Mouse (Mus musculus) lung, postnatal 4 days (tissue): ENCODE measurements around the gene Aanat.

Experiments used
- DNase-seq, 2 experiments: peaks; one replicate each; pipeline ENCODE4 v3.0.0; 2021

Gene Aanat

DNA sequence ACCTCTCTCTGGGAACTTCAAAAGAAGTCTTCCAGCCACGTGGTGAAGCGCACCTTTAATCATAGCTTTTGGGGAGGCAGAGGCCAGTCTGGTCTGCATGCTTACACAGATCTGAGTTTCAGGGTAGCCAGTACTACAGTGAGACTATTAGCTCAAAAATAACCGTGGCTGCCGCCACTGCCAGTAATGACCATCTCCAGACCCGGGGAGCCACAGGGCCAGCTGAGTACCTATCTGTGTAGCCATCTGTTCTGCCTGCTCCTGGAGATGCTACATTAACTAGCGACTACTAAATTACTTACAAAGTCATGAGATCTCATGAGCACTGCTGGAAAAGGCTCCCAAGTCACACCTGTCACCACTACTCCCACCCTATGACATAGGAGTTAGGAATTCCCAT lies 11.2 kb upstream of the Aanat start:
- DNase-seq = no peak

DNA sequence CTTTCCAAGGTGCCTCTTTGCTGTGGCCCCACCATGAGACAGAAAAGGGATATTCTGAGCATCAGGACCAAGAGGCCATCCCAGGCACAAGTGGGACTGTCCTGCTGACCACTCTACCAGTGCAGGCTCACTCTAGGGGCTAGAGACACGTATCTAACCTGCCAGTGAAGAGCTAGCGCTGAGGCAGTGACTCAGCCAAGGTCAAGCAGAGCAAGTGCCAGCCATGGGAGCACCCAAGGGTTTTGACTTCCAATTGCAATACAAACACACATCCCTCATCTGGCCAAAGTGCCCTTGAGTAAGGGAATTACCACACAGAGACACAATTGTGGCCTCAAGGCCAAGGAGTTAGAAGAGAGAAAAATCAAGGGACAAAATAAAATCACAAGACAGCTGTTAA lies 10.8 kb upstream of the Aanat start:
- DNase-seq = no peak

DNA sequence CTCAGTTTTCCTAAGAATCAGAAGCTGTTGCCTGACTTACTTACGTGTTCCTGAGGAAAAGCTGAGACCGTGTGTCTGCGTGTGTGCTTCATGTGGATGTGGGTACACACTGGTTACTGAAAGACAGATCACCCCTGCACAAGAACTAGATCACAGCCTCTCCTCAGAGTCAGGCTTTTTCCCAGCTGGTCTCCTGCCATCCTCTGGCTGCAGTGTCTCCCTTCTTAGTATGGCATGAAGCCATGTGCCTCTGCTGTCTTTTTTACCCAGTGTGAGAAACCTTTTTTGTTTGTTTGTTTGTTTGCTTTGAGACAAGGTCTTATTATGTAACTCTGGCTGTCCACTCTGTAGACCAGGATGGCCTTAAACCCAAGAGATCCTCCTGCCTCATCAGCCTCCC lies 7.0 kb upstream of the Aanat start:
- no peak for DNase-seq

DNA sequence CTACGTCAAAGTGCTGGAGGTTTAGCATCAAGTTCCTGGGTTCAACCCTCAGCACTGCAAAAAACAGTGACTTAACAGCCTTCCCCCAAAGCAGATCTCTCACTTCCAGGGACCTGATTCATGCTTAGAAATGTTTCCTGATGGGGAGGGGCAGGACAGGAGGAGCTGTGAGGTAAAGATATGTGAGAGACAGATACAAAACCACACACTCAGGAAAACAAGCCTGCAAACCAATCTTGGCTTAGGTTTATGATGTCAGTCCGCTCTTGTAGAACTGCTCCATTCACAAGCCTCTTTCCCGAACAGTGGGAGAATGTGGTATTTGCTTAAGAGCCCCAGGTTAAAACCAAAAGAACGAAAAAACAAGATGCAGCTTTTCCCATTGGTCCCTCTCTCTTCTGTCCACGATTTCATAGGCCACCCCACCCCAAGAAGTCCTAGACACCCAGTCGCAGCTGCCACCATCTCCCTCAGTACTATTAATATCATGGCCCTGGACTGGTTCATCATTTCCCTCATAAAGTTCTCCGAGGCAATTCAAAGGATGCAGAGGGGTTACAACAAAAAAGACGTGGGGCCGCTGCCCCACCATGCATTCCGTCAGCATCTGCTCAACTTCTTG lies 6.1 kb upstream of the Aanat start:
- no peak for DNase-seq

DNA sequence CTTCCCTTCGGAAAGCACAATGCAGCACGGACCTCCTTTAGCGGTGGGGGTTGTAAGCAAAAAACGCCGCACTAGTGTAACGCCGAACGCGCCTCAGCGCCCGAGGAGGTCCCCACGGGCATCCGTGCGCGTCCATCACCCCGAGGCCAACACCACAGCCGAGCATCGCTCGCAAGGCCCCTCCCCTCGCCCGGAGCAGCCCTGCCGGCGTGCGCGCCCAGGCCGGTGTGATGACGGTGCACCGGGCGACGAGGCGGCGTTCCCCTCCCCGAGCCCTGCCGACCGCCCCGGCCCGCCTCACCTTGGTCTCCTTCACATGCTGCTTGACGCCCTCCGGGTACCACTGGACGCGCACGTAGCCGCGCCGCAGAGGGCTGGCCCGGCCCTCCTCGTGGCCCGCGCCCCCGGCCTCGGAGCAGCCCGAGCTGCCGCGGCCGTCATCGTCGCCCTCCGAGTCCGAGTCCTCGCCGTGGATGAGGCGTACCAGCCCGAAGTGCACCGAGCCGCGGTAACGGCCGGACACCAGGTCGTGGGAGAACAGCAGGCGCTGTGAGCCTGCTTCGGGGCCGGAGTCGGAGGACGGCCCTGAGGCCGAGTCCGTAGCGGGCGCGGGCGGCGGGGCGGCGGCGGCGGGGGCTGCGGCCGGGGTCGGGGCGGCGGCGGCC lies 5.4 kb upstream of the Aanat start:
- peak; percentile 55 to 63 for DNase-seq

DNA sequence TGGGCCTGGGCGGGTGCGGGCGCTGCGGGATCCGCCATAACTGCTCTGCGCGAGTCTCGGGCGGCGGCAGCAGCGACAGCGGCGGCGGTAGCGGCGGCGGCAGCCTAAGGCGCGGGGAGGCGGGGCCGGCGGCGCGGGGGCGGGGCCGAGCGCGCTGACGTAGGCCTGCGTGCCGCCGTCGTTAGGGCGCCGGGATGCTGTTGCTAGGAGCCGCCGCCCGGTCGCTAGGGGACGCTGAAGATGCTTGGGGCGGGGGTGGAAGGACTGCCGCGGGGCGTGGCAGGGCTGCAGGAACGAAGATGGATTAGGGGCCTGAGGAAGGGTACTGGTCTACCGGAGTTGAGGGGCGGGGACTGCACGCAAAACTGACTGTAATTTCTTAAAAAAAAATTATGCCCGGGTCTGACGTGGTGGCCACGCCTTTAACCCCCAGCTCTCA lies 4.8 kb upstream of the Aanat start, which contains the start of gene Ube2o:
Gene Ube2o, minus strand, starts transcription at position 72 of the 439 bp plus-strand sequence.
- peak; percentile 91 to 92 for DNase-seq

DNA sequence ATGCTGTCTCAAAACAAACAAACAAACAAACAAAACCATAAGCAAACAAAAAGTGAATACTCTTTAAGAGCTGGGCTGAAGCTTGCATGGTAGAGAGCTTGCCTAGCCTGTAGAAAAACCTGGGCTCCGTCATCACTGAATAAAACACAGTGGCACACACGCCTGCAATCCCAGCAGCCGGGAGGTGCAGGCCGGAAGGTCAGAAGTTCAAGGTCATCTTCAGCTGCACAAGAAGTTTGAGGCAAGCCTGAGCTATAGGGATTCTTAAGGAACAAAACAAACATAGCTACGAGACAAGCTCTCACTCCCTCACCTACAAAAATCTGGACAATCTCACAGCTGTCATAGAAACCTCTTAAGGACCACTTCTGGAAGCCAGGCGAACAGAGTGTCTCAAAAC lies 550 bp upstream of the Aanat start:
- no peak for DNase-seq

DNA sequence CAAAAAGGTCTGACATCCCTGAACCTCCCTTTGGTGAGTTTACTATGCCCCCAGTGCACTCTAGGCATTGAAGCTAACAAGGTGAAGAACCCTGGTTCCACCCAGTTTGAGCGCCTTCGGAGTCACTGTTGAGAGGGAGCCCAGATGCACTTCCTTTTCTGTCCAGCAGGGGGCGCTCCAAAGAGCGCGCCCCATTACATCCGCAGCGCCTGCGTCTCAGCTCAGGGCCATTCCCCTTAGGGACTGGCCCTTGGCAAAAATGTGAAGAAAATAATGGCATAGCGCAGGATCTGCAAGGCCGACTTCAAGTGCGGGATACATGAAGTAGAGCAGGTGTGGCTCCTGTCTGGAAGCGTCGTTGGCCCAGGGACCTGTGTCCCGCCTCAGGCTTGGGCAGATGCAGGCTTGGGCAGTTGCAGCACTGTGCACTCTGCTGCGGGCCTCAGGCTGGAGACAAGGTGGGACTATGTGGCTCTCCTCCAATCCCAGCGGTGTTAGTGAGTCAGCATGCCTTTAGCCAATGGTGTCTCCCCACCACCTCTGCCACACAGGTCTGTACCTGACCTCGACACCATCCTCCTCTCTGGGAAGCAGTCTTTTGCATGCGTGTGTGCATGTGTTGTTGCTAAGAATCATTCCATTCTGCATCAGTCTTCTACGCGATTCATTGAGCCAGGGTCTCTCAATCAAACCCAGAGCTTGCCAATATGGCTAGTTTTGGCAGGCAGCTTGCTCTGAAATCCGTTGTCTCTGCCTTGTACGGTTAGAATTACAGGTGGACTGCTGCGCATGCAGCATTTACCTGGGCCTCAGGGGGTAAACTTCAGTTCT lies 784 bp downstream of the Aanat start:
- DNase-seq = peak; percentile 75 to 83

DNA sequence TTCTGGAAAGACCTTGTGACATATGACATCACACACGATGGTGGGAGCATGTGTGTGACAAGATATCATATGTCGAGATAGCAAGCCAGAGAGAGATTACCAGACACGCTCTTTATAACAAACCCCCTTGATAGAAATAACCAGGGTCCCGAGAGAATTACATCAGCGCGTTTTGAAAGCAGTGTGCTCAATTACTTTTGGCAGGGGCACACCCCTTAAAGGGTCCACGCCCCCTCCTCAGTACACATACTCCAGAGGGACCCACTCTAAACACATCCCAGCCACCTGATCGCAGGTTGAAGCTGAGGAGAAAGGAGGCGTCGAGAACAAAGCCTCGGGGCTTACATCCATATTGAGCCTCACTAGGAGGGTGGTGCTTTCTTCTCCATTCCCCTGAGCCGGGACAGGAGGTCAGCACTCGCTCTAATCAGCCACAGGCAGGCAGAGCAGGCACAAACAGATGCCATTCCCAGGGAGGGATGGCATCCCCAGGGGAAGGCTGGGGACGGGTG lies 2.8 kb downstream of the Aanat start:
- DNase-seq = no peak

DNA sequence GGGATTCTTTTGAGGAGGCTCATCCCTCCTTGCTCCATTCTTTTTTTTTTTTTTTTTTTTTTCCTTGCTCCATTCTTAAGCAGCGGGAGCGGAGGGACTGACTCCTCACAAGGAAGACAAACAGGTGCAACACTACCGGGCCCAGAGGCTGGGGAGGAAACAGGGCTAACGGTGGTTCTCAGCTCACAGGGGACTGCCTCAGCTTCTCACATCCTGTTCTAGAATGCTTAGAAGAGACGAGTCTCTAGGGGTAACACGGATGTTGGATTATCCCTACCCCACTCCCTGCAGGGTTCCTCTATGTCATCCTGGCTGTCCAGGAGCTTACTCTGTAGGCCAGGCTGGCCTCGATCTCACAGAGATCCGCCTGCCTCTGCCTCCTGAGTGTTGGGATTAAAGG lies 3.3 kb downstream of the Aanat start:
- no peak for DNase-seq

DNA sequence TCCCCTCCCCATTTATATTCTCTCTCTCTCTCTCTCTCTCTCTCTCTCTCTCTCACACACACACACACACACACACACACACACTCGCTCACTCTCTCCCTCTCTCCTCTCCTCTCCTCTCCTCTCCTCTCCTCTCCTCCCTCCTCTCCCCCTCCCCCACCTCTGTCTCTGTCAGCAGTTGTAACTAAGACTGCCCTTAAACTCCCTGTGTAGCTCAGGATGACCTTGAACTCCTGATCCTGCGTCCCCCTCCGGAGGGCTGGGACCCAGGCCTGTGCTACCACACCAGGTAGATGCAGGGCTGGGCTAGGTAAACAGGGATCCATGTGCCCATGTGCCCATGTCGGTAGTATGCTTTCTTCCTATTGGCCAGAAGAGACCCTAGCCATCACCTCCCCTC lies 5.4 kb downstream of the Aanat start:
- DNase-seq = no peak

DNA sequence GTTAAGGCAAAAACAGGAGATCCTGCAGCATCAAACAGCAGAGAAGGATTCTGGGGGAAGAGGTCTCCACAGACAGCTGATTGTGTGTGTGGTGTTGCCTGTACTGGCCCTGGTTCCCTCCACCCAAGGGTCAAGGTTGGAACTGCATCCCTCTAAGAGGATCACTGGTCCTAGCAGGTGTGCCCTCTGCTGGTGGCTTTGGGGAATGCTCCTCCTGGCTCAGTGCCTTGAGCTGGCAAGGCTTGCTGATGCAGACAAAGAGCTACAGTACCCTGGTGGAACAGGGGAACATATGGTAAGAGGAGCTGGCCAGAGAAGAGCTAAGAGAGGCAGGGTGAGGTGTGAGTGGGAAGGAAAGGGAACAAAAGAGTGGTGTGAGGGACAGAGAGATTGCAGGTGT lies 6.2 kb downstream of the Aanat start:
- peak; percentile 93 to 97 for DNase-seq

DNA sequence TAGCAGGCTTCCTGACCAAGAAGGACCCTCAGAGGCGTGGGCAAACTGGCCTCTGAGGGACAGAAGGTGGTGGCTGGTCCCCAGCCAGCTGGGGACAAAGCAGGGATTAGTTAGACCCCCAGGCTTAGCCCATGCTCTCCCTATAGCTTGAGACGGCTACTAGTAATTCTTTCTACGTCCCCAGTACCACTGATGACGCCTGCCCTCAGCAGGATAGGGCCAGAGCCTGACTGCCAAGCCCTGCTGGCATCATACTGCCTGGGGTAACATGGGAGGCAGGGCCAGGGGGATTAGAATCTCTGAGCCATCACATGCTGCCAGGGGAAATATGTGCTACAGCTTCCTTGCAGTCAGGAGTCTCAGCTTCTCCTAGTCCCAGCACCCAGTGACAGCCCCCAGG lies 7.1 kb downstream of the Aanat start:
- no peak for DNase-seq

DNA sequence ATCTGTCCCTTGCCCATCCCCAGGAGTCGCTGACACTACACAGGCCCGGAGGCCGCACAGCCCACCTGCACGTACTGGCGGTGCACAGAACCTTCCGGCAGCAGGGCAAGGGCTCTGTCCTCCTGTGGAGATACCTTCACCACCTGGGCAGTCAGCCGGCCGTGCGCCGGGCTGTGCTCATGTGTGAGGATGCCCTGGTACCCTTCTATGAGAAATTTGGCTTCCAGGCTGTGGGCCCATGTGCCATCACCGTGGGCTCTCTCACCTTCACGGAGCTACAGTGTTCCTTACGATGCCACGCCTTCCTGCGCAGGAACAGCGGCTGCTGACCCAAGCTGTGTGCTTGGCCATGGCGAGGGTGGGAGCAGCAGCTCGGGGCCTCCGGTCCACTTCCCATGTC lies 10.5 kb downstream of the Aanat start:
- no peak for DNase-seq

DNA sequence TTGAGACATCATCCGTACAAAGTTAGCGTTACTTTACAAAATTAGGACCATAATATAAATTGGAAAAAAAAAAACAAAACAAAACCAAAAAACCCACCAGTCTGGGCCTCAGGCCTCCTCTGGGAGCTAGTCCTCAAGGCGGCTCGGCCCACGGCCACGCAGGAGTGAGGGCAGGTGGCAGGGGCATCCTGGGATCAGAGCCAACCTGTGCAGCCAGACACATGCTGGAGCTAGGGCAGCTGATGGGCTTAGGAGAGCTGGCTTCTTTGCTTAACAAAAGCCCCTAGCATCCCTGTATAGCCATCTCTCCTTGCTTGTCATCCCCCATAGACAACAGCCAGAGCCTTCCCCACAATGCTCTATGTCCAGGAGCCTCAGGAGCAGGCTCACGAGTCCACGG lies 12.0 kb downstream of the Aanat start:
- DNase-seq = no peak

DNA sequence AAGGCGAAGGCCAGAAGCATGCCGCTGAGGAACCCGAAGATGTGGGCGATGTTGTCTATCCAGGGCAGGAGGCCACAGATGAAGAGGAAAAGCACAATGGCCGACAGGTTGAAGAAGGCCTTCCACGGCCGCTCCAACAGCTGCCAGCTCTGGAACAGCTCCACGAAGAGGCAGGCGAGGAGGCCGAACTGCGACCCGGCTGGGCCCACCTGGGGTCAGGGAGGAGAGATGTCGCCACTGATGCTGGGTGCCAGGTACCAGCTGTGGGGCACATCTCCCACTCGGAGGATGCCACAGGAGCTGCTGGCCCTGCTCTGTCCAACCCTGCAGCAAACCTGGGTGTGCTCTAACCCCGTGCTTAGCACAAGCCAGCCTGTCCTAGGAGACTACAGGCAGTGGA lies 13.0 kb downstream of the Aanat start:
- no peak for DNase-seq

DNA sequence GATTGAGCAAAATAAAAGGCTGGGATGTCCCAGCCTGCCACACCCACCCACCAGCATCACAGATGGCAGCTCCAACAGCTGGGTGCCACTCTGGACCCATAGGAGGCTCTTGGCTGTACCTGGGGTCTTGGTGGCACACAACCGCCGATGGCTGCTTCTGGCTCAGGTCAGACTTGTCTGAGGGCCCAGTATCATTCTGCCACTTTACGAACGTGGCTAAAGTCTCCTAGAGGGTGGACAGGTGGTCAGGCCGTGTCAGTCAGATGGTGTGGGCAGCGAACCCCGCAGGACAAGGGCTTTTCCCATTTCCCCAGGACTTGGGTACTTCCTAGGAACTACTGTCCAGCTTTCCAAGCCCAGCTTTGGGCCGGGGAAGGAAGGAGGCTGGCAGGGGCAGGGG lies 14.9 kb downstream of the Aanat start:
- DNase-seq = peak in 1 of 2 experiments; percentile 19

DNA sequence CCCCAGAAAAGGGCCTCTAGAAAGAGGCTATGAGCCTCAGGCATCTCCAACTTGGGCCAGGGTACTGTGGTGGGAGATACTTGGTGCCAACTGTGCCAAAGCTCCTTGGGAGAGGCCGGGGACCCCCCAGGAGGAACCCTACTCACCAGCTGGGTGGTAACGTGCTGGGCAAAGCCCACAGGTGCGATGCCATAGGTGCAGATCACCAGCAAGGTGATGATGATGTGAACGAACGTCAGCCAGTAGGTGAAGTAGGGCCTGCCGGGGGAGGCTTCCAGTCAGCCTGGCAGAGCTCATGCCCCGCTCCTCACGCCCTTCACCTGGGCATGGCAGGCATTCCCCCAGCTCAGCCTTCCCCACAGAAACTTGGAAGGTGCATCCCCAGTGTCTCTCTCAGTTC lies 15.8 kb downstream of the Aanat start:
- DNase-seq = no peak

DNA sequence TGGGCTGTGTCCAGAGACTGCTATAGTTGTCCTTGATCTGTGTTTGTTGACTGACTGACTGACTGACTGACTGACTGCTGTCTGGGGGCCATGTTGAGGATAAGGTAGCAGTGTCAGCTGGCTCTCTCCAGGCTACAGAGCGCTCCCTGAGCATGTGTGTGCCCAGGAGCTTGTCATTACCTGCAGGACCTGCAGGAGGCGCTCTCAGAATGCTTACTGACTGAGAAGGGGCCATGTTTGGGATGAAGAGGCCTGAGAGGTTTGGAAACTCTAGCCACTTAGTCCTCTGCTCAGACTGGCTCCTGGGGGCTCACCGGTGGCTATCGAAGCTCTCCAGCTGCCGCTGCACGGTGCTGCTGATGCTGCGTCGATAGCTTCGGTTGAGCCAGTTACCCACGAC lies 17.1 kb downstream of the Aanat start:
- peak; percentile 59 to 72 for DNase-seq

DNA sequence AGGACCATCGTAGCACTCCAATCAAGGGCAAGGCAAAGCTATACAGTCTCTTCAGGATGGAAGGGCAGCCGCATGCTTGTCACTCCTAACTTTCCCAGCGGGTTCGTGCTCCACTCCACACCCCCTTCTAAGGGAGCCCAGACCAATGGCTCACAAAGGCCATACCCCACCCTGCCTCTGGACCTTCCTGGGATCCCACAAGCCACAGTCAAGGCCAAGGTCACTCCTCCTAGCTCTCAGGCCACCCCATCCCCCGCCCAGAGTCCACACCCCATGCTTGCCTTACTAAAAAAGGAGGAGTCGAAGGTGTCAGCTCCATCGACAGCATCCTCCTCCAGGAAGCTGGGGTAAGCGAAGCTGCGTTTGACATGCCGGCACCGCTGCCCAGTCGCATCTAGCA lies 17.9 kb downstream of the Aanat start:
- DNase-seq = peak in 1 of 2 experiments; percentile 22

DNA sequence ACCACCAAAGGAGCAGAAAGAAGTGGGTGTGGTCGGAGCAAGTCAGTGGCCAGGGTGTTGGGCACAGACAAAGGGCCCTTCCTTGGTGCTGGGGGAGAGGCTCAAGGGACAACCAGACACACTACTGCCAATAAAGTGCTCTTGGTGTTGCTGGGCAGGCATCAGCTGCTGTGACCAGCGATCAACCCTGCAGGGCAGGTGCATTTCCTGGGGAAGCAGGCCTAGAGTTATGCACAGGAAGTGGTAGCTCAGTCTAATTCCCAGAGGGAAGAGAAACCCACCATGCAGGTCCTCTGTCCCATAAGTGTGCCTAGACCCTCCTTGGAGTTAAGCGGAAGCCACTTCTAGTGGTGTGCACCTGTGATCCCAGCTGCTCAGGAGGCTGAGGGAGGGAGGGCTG lies 21.5 kb downstream of the Aanat start:
- peak in 1 of 2 experiments; percentile 19 for DNase-seq

DNA sequence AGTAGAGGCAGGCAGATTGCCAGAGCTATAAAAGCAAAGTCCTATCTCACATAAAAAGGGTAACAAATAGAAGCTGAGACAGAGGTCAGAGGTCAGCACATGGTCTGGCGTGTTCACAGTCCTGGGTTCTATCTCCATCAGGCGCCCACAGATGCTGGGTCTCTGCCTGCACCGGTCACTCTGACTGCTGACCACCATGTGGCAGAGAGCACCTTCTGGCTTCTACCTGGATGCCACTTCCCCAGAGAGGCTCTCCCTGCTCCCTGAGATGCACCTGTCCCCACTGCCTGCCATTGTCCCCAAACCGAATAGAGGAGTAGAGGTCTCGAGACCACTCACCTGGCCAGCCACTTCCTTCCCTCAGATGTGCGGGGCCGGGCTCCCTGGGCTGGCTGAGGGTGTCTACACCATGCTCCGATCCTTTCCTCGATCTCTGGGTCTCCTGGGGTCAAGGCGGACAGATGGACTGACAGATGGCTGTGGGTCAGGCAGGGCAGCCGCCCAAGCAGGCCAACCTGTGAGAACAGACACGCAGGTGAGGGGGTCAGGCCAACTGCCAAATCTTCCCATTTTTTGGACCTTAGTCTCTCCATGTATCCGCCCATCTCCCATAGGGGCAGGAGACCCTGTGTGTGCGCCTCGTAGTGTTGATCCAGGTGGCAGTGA lies 23.9 kb downstream of the Aanat start:
- DNase-seq = no peak

DNA sequence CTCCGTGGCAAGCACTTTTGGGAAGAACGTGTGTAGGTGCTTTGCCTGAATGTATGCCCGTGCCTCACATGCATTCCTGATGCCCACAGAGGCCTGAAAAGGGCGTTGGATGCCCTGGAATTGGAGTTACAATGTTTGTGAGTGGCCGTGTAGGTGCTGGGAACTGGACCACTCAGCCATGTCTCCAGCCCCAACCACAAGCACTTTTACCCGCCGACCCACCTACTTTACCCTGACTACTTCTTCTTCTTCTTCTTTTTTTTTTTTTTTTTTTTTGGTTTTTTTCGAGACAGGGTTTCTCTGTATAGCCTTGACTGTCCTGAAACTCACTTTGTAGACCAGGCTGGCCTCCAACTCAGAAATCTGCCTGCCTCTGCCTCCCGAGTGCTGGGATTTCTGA lies 24.9 kb downstream of the Aanat start:
- DNase-seq = peak in 1 of 2 experiments; percentile 21
